14 mouse cellular contexts compared by ENCODE assay signal in the genomic region with DNA sequence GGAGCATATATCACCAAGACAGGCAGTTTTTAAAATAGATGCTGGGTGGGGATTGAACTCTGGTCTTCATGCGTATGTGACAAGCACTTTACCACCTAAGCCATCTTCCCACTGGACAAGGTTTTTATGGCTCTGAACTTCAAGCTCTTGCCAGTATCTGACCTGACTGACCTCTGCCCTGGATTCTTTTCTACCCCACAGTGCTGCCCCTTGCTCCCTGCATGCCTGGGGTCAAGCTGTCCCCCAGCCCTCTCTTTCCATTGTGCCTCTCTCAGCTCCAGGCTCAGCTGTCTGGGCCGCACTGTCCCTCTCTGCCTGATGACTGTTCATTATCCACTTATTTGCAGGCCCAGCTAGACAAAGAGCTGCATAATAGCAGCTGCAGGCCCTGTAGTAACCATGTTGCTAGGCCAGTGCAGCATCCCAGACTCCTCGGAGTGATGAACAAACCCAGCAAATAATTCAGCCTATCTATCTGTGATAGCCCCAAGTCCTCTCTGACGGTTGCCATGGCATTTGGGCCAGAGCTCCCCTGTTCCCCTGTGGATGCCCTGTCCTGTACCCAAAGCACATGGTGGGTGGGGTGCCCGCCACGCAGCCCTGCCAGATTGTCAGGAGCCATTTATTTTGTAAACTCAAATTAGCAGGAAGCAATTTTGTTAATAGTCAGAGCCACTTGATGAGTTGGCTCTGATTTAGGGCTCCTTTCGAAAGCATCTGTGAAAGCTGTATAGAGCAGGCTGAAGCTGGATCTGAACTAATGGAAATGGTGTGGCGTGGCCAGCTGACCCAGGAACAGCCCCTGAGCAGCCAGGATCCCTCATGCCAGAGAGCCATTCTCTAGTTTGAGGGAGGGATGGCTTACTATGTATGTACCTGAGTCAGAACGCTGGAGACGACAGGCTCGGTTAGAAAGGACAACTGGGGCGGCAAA. TPM values are rescaled to one million over a fixed set of nuclear protein-coding genes. Genes with fewer than 3 reads are reported as not detected.
DNase-seq lines count a peak whose midpoint lies in the region; ATAC-seq and TF ChIP-seq lines count a peak whose summit lies in the region.
"Had no signal": no experiment of that assay in that cellular context is flagged by ENCODE, and none has a peak within 500 bp of the region (broad histone marks: within the 10 kb centered on the region; RNA-seq: fewer than 3 reads in every experiment).

No protein-coding gene starts in this region.

- H3K9ac ChIP-seq in forebrain, embryonic 13.5 days: no peak overlapping the region
- no peak overlapping the region for H3K9ac ChIP-seq in hindbrain, postnatal 0 days (replicated peaks; ENCODE audit: low read length)
- no peak overlapping the region for H3K9ac ChIP-seq in neural tube, embryonic 11.5 days (ENCODE audit: low read length)
- H3K9ac ChIP-seq: heart, embryonic 15.5 days had no signal

- no peaks in the 10 kb centered on the region for H3K36me3 ChIP-seq in forebrain, embryonic 13.5 days (ENCODE audit: poor library complexity, severe bottlenecking)
- H3K36me3 ChIP-seq in hindbrain, postnatal 0 days (ENCODE audit: insufficient read depth, low read length): no peaks in the 10 kb centered on the region
- H3K36me3 ChIP-seq in neural tube, embryonic 11.5 days (ENCODE audit: control insufficient read depth, insufficient read depth, low read length): no peaks in the 10 kb centered on the region
- H3K36me3 ChIP-seq: heart, embryonic 15.5 days had no signal

- no peaks in the 10 kb centered on the region for H3K27me3 ChIP-seq in forebrain, embryonic 13.5 days
- H3K27me3 ChIP-seq in hindbrain, postnatal 0 days (ENCODE audit: insufficient read depth, low read length): no peaks in the 10 kb centered on the region
- no peaks in the 10 kb centered on the region for H3K27me3 ChIP-seq in neural tube, embryonic 11.5 days (ENCODE audit: control insufficient read depth, insufficient read depth, low read length)
- H3K27me3 ChIP-seq: CH12.LX; heart, embryonic 15.5 days had no signal

- peak; percentile 62 for ATAC-seq in forebrain, embryonic 13.5 days
- ATAC-seq in hindbrain, postnatal 0 days: peak; percentile 59
- peak; percentile 69 for ATAC-seq in neural tube, embryonic 11.5 days (ENCODE audit: insufficient read depth, low FRiP score, low TSS enrichment)
- no peak for ATAC-seq in granulocyte monocyte progenitor cell, adult 5-6 weeks (replicated peaks; ENCODE audit: poor library complexity, severe bottlenecking)

- no peak for TF ChIP-seq CTCF in hindbrain, postnatal 0 days (IDR thresholded peaks at IDR 0.05; ENCODE audit: low read depth)

- no peak overlapping the region for H3K4me2 ChIP-seq in forebrain, embryonic 13.5 days
- no peak overlapping the region for H3K4me2 ChIP-seq in hindbrain, postnatal 0 days (ENCODE audit: low read depth, low read length)
- no peak overlapping the region for H3K4me2 ChIP-seq in neural tube, embryonic 11.5 days (ENCODE audit: low read depth)
- H3K4me2 ChIP-seq: heart, embryonic 15.5 days had no signal

- H3K4me1 ChIP-seq in forebrain, embryonic 13.5 days: peaks cover 10% of the 10 kb centered on the region
- H3K4me1 ChIP-seq in hindbrain, postnatal 0 days (ENCODE audit: insufficient read depth, low read length): 0 out of 2 replicates have a peak, but pooled peaks cover 4% of the 10 kb centered on the region
- no peaks in the 10 kb centered on the region for H3K4me1 ChIP-seq in neural tube, embryonic 11.5 days (ENCODE audit: control insufficient read depth, insufficient read depth, low read length)

- no peaks in the 10 kb centered on the region; the same call in 1 of the 2 replicates for H3K9me3 ChIP-seq in forebrain, embryonic 13.5 days (replicated peaks)
- no peaks in the 10 kb centered on the region for H3K9me3 ChIP-seq in hindbrain, postnatal 0 days (ENCODE audit: low read length)
- peaks cover 4% of the 10 kb centered on the region; the same call in 1 of the 2 replicates for H3K9me3 ChIP-seq in neural tube, embryonic 11.5 days (ENCODE audit: control insufficient read depth, low read length)
- H3K9me3 ChIP-seq: heart, embryonic 15.5 days had no signal

- peak overlapping the region; percentile 68 for H3K27ac ChIP-seq in forebrain, embryonic 13.5 days
- 0 out of 2 replicates have a peak overlapping the region, but pooled peaks have one; percentile 3 for H3K27ac ChIP-seq in hindbrain, postnatal 0 days
- H3K27ac ChIP-seq in neural tube, embryonic 11.5 days (ENCODE audit: low read depth, low read length): peak overlapping the region; percentile 65
- H3K27ac ChIP-seq: heart, embryonic 15.5 days had no signal

- peak; percentile 9 for DNase-seq in embryo, embryonic 11.5 days (ENCODE audit: low read depth, low spot score)
- DNase-seq in hindbrain, postnatal 0 days (ENCODE audit: low spot score): peak; percentile 38
- peak; percentile 52 for DNase-seq in neural tube, embryonic 11.5 days (ENCODE audit: low spot score)
- no peak for DNase-seq in frontal cortex, postnatal 36 days (ENCODE audit: low spot score in 2 of 2)
- DNase-seq in adrenal gland, postnatal 10 days: no peak
- no peak for DNase-seq in gastrocnemius, postnatal 36 days
- DNase-seq: adrenal gland, postnatal 36 days; cerebellum, adult 9-10 months; gastrocnemius, postnatal 10 days; kidney, adult 2 months had no signal

- 65% methylated on average over 12 of the region's 12 CpGs for WGBS in forebrain, embryonic 13.5 days
- 57% methylated on average over 12 of the region's 12 CpGs for WGBS in hindbrain, postnatal 0 days
- WGBS in neural tube, embryonic 11.5 days: 61% methylated on average over 12 of the region's 12 CpGs

- intact Hi-C loops in gastrocnemius, postnatal 36 days (cut with DNase I): loop anchor here (5.0 to 10.0 kb wide), 3 partner anchors 160 to 728 kb away; a partner anchor contains a TSS

- H3K4me3 ChIP-seq in forebrain, embryonic 13.5 days: no peak overlapping the region
- H3K4me3 ChIP-seq in hindbrain, postnatal 0 days (ENCODE audit: low read length): no peak overlapping the region
- no peak overlapping the region for H3K4me3 ChIP-seq in neural tube, embryonic 11.5 days (ENCODE audit: low read depth, low read length)
- H3K4me3 ChIP-seq: heart, embryonic 15.5 days had no signal

RNA-seq across cellular contexts. Expression of a gene that starts 47.8 kb away (rescaled TPM):
- polyA plus RNA-seq in forebrain, embryonic 13.5 days (2015; fragmentation: Nextera tagmentation; extraction: Ambion mirVana): 62.7 and 67.2 TPM in 2 replicates
- total RNA-seq in hindbrain, postnatal 0 days (2014; rRNA removed): 79.4 and 92.9 TPM in 2 replicates
- polyA plus RNA-seq in hindbrain, postnatal 0 days (2015; fragmentation: Nextera tagmentation; extraction: Ambion mirVana): 50.8 and 54.2 TPM in 2 replicates
- 109 and 115 TPM in 2 replicates for polyA plus RNA-seq in neural tube, embryonic 11.5 days (2014; fragmentation: Nextera tagmentation; extraction: Ambion mirVana)
- total RNA-seq in granulocyte monocyte progenitor cell, adult 5-6 weeks (2014; fragmentation: Nextera tagmentation): 120 and 123 TPM in 2 replicates
- total RNA-seq in granulocyte monocyte progenitor cell, adult 5-6 weeks (2017): 507 and 516 TPM in 2 replicates
- 100 to 1,000 TPM; 146 to 151 TPM for total RNA-seq in adrenal gland, postnatal 10 days (2021)
- total RNA-seq in gastrocnemius, postnatal 36 days (2021): 10 to 100 TPM; 82.0 to 82.4 TPM

Comparison
In these comparisons a context has a peak if more than half of its experiments do, and no peak if none do; other contexts are left out.
1. DNase-seq: peak in embryo, embryonic 11.5 days (single experiment), hindbrain, postnatal 0 days (single experiment) and neural tube, embryonic 11.5 days (single experiment); none in frontal cortex, postnatal 36 days (0 of 2), adrenal gland, postnatal 10 days (single experiment) and gastrocnemius, postnatal 36 days (0 of 2).
2. H3K27ac ChIP-seq: peak in every context shown above with its lines; median percentile 68 in forebrain, embryonic 13.5 days; 65 in neural tube, embryonic 11.5 days; 3 in hindbrain, postnatal 0 days.